Mouse (Mus musculus): ENCODE results near the gene Tas2r115. TPM values are rescaled to one million over a fixed set of nuclear protein-coding genes. Genes with fewer than 3 reads are reported as not detected.
"Not testable (repeated sequence)": the region's sequence is repeated elsewhere in the genome, so short reads cannot be mapped to it uniquely, and the experiment has no call there.

Tas2r115 gene
- polyA plus RNA-seq (2012) = not detected in 2 replicates

- Histone ChIP-seq H3K4me1 (ENCODE audit: control insufficient read depth) (no peaks in the 10 kb centered on the region), H3K36me3 (ENCODE audit: control insufficient read depth) (no peaks in the 10 kb centered on the region)
- TF ChIP-seq TAL1 (IDR thresholded peaks at IDR 0.05; ENCODE audit: low read length) = no peak
- no peak for TF ChIP-seq GATA1 (IDR thresholded peaks at IDR 0.05; ENCODE audit: low read length)
Observed at GRCm38 (mm10) chr6:132737935-132738334, at the start of gene Tas2r115. Tas2r115 (minus strand) TSS chr6:132738035.

GRCm38 (mm10) chr6:132778062-132778461 lies 40.2 kb upstream of the Tas2r115 start, which contains the start of gene Tas2r136:
Tas2r136 (minus strand) TSS chr6:132778162.
- Histone ChIP-seq H3K36me3 (ENCODE audit: control insufficient read depth) (no peaks in the 10 kb centered on the region), H3K27me3 (ENCODE audit: control insufficient read depth) (no peaks in the 10 kb centered on the region), H3K4me1 (ENCODE audit: control insufficient read depth) (no peaks in the 10 kb centered on the region), H3K4me3 (replicated peaks) (no peak within 1 kb of the TSS), H3K9me3 (ENCODE audit: control insufficient read depth, low read length) (no peaks in the 10 kb centered on the region)
- TF ChIP-seq GATA1 (IDR thresholded peaks at IDR 0.05; ENCODE audit: low read length) = no peak

More at GRCm38 (mm10) chr6:132737935-132738334, at the start of gene Tas2r115:
- no peaks in the 10 kb centered on the region for H3K27me3 ChIP-seq (ENCODE audit: control insufficient read depth)
- no peak within 1 kb of the TSS for H3K4me3 ChIP-seq (replicated peaks)
- peaks cover 2% of the 10 kb centered on the region; the same call in 1 of the 2 replicates for H3K9me3 ChIP-seq (ENCODE audit: control insufficient read depth, low read length)

GRCm38 (mm10) chr6:132761831-132762230 lies 24.0 kb upstream of the Tas2r115 start, which contains the start of gene Tas2r102:
Tas2r102 (plus strand) TSS chr6:132762131.
- Histone ChIP-seq H3K27me3 (ENCODE audit: control insufficient read depth) (no peaks in the 10 kb centered on the region), H3K4me1 (ENCODE audit: control insufficient read depth) (no peaks in the 10 kb centered on the region), H3K4me3 (replicated peaks) (no peak within 1 kb of the TSS), H3K9me3 (ENCODE audit: control insufficient read depth, low read length) (no peaks in the 10 kb centered on the region; the same call in 1 of the 2 replicates), H3K36me3 (ENCODE audit: control insufficient read depth) (no peaks in the 10 kb centered on the region)
- TF ChIP-seq GATA1 (IDR thresholded peaks at IDR 0.05; ENCODE audit: low read length) (no peak), TAL1 (IDR thresholded peaks at IDR 0.05; ENCODE audit: low read length) (no peak)

- peaks cover 6% of the 10 kb centered on the region; the same call in 1 of the 2 replicates for H3K9me3 ChIP-seq (ENCODE audit: control insufficient read depth, low read length)
- no peaks in the 10 kb centered on the region for H3K4me1 ChIP-seq (ENCODE audit: control insufficient read depth)
- no peaks in the 10 kb centered on the region for H3K27me3 ChIP-seq (ENCODE audit: control insufficient read depth)
- no peak for TF ChIP-seq GATA1 (IDR thresholded peaks at IDR 0.05; ENCODE audit: low read length)
- no peak for TF ChIP-seq TAL1 (IDR thresholded peaks at IDR 0.05; ENCODE audit: low read length)
- H3K36me3 ChIP-seq (ENCODE audit: control insufficient read depth) = no peaks in the 10 kb centered on the region
- H3K4me3 ChIP-seq (replicated peaks) = no peak within 1 kb of the TSS
Observed at GRCm38 (mm10) chr6:132754430-132754829, 16.6 kb upstream of the Tas2r115 start, which contains the start of gene Tas2r124. Tas2r124 (plus strand) TSS chr6:132754730.

- TF ChIP-seq TAL1 (IDR thresholded peaks at IDR 0.05; ENCODE audit: low read length) (no peak), GATA1 (IDR thresholded peaks at IDR 0.05; ENCODE audit: low read length) (no peak)
Observed at GRCm38 (mm10) chr6:132750206-132750605, 12.4 kb upstream of the Tas2r115 start.

GRCm38 (mm10) chr6:132711828-132712227 lies 26.0 kb downstream of the Tas2r115 start, which contains the start of gene Tas2r122:
Tas2r122 (minus strand) TSS chr6:132711928.
- Histone ChIP-seq H3K9me3 (ENCODE audit: control insufficient read depth, low read length) (peaks cover 3% of the 10 kb centered on the region; the same call in 1 of the 2 replicates), H3K27me3 (ENCODE audit: control insufficient read depth) (no peaks in the 10 kb centered on the region), H3K4me1 (ENCODE audit: control insufficient read depth) (no peaks in the 10 kb centered on the region), H3K36me3 (ENCODE audit: control insufficient read depth) (no peaks in the 10 kb centered on the region), H3K4me3 (replicated peaks) (no peak within 1 kb of the TSS)
- TF ChIP-seq GATA1 (IDR thresholded peaks at IDR 0.05; ENCODE audit: low read length) (no peak), TAL1 (IDR thresholded peaks at IDR 0.05; ENCODE audit: low read length) (no peak)

More at GRCm38 (mm10) chr6:132750206-132750605, 12.4 kb upstream of the Tas2r115 start:
- Histone ChIP-seq H3K36me3 (ENCODE audit: control insufficient read depth) (no peaks in the 10 kb centered on the region), H3K27me3 (ENCODE audit: control insufficient read depth) (no peaks in the 10 kb centered on the region), H3K4me1 (ENCODE audit: control insufficient read depth) (no peaks in the 10 kb centered on the region), H3K9me3 (ENCODE audit: control insufficient read depth, low read length) (peaks cover 6% of the 10 kb centered on the region; the same call in 1 of the 2 replicates), H3K4me3 (replicated peaks) (no peak overlapping the region)

GRCm38 (mm10) chr6:132700907-132701306 lies 36.9 kb downstream of the Tas2r115 start, which contains the start of gene Tas2r121:
Tas2r121 (minus strand) TSS chr6:132701007.
- no peak within 1 kb of the TSS for H3K4me3 ChIP-seq (replicated peaks)
- no peaks in the 10 kb centered on the region for H3K9me3 ChIP-seq (ENCODE audit: control insufficient read depth, low read length)
- no peaks in the 10 kb centered on the region for H3K27me3 ChIP-seq (ENCODE audit: control insufficient read depth)
- no peaks in the 10 kb centered on the region for H3K36me3 ChIP-seq (ENCODE audit: control insufficient read depth)
- H3K4me1 ChIP-seq (ENCODE audit: control insufficient read depth) = no peaks in the 10 kb centered on the region
- TF ChIP-seq GATA1 (IDR thresholded peaks at IDR 0.05; ENCODE audit: low read length) = no peak
- no peak for TF ChIP-seq TAL1 (IDR thresholded peaks at IDR 0.05; ENCODE audit: low read length)

GRCm38 (mm10) chr6:132691596-132691995 lies 46.2 kb downstream of the Tas2r115 start:
- H3K4me3 ChIP-seq (replicated peaks); H3K36me3 ChIP-seq (ENCODE audit: control insufficient read depth); H3K4me1 ChIP-seq (ENCODE audit: control insufficient read depth); H3K9me3 ChIP-seq (ENCODE audit: control insufficient read depth, low read length); H3K27me3 ChIP-seq (ENCODE audit: control insufficient read depth): not testable (repeated sequence)

Other genes with a start within 250 kb of the Tas2r115 start
- gene Prh1, start 168.2 kb downstream of the Tas2r115 start, polyA plus RNA-seq (2012) = not detected in 2 replicates
- not detected in 2 replicates for gene Prp2, start 142.1 kb downstream of the Tas2r115 start, polyA plus RNA-seq (2012)
- gene A630073D07Rik, start 86.5 kb downstream of the Tas2r115 start, polyA plus RNA-seq (2012) = not detected in 2 replicates
- gene Tas2r120, start 81.1 kb downstream of the Tas2r115 start, polyA plus RNA-seq (2012) = not detected in 2 replicates
- not detected in 2 replicates for gene Tas2r121, start 37.0 kb downstream of the Tas2r115 start, polyA plus RNA-seq (2012)
- not detected in 2 replicates for gene Tas2r122, start 26.1 kb downstream of the Tas2r115 start, polyA plus RNA-seq (2012)
- gene Tas2r124, start 16.7 kb upstream of the Tas2r115 start, polyA plus RNA-seq (2012) = not detected in 2 replicates
- not detected in 2 replicates for gene Tas2r102, start 24.1 kb upstream of the Tas2r115 start, polyA plus RNA-seq (2012)
- not detected in 2 replicates for gene Tas2r136, start 40.1 kb upstream of the Tas2r115 start, polyA plus RNA-seq (2012)
- gene Tas2r117, start 64.8 kb upstream of the Tas2r115 start, polyA plus RNA-seq (2012) = not detected in 2 replicates
- gene Tas2r123, start 109.1 kb upstream of the Tas2r115 start, polyA plus RNA-seq (2012) = not detected in 2 replicates
- not detected in 2 replicates for gene Tas2r116, start 117.4 kb upstream of the Tas2r115 start, polyA plus RNA-seq (2012)
- gene Tas2r110, start 130.0 kb upstream of the Tas2r115 start, polyA plus RNA-seq (2012) = not detected in 2 replicates
- not detected in 2 replicates for gene Tas2r113, start 155.0 kb upstream of the Tas2r115 start, polyA plus RNA-seq (2012)
- gene Tas2r125, start 171.6 kb upstream of the Tas2r115 start, polyA plus RNA-seq (2012) = not detected in 2 replicates
- not detected in 2 replicates for gene Tas2r129, start 213.1 kb upstream of the Tas2r115 start, polyA plus RNA-seq (2012)
- gene Tas2r131, start 219.9 kb upstream of the Tas2r115 start, polyA plus RNA-seq (2012) = not detected in 2 replicates
- gene Tas2r109, start 242.9 kb upstream of the Tas2r115 start, polyA plus RNA-seq (2012) = not detected in 2 replicates